Mouse (Mus musculus): ENCODE results near the gene U2af1. TPM values are rescaled to one million over a fixed set of nuclear protein-coding genes. Genes with fewer than 3 reads are reported as not detected.
A peak's percentile ranks its signal among the peaks of the same experiment; 100 is the strongest.

Gene U2af1
- polyA plus RNA-seq, 1 experiment from 2014 or later, result 305 TPM

DNA sequence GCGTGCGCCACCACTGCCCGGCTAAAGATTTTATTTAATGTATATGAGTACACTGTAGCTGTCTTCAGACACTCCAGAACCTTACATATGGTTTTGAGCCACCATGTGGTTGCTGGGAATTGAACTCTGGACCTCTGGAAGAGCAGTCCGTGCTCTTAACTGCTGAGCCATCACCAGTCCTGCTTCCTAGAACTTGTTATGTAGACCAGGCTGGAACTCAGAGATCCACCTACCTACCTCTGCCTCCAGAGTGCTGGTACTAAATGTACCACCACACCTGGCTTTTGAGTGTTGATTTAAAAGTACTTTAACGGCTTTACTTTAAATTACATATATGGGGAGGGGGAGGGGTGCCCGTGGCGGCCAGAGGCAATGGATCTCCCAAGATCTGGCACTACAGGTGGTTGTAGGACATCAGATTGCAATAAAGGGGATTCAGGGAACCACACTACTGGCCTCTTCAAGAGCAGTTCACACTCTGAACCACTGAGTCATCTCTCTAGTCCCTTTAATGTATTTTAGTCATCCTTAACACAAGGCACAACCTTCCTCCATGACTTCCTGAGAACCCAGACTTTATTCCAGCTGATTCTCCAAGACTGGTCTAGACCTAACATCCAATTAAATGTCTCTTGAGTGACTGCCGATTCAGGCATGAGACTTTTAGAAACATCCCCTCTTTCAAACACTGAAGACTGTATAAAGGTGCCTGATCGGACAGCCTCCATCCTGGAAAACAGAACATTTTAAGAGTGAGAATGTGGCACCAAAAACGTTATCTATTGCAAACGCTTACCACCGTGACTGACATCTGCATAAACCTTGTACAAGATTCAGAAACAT lies 1.3 kb downstream of the U2af1 start:
- Histone ChIP-seq H3K4me2 (replicated peaks) (peak overlapping the region; percentile 61), H3K9me3 (no peaks in the 10 kb centered on the region), H3K27me3 (replicated peaks) (no peaks in the 10 kb centered on the region), H3K9ac (peak overlapping the region; percentile 96), H3K4me1 (peaks cover 13% of the 10 kb centered on the region), H3K36me3 (peaks cover 33% of the 10 kb centered on the region), H3K27ac (no peak overlapping the region), H3K4me3 (peak overlapping the region; percentile 99)
- WGBS, result 58% methylated on average over 12 of the region's 12 CpGs
- no peak for ATAC-seq (ENCODE audit: low FRiP score, low read depth)

DNA sequence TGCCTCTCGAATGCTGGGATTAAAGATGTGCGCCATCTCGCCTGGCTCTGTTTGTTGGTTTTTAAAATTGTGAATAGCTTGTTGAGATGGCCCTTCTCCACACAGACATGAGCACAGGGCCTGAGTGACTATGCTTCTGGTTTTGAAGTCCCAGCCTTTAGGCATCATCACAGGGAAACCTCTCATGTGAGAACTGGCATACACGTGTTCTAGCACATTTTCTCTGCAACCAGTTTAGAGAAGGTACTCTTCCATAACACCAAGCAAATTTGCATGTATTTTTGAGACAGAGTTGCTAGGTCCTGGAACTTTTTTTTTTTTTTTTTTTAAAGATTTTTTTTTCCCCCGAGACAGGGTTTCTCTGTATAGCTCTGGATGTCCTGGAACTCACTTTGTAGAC lies 2.0 kb downstream of the U2af1 start:
- peaks cover 13% of the 10 kb centered on the region for H3K4me1 ChIP-seq
- no peak overlapping the region for H3K9ac ChIP-seq
- no peak for ATAC-seq (ENCODE audit: low FRiP score, low read depth)
- peaks cover 40% of the 10 kb centered on the region for H3K36me3 ChIP-seq
- no peaks in the 10 kb centered on the region for H3K9me3 ChIP-seq
- H3K27me3 ChIP-seq (replicated peaks), result no peaks in the 10 kb centered on the region
- no peak overlapping the region for H3K4me3 ChIP-seq
- 89% methylated on average over 5 of the region's 5 CpGs for WGBS
- no peak overlapping the region for H3K27ac ChIP-seq
- H3K4me2 ChIP-seq (replicated peaks), result no peak overlapping the region; the same call in 1 of the 2 replicates

DNA sequence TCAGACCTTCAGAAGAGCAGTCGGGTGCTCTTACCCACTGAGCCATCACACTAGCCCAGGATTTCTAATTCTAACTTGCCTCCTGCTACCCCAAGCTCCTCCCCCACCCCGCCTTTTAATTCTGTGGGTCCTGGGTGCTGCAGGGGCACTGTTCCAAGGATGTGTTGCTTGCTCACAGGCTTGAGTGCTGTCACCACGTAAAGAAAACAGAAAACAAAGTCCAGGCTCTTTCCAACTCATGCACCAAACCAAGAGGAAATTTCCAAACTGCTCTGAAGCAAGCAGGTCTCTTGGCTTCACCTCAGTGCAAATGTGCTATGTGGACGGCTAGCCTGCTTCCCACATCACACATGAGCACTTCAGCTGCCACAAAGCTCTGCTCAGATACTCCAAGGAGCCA lies 3.3 kb downstream of the U2af1 start:
- no peak overlapping the region for H3K27ac ChIP-seq
- H3K27me3 ChIP-seq (replicated peaks), result no peaks in the 10 kb centered on the region
- no peak overlapping the region for H3K9ac ChIP-seq
- no peak for ATAC-seq (ENCODE audit: low FRiP score, low read depth)
- H3K4me2 ChIP-seq (replicated peaks), result no peak overlapping the region
- H3K4me3 ChIP-seq, result no peak overlapping the region
- H3K36me3 ChIP-seq, result peaks cover 53% of the 10 kb centered on the region
- WGBS, result 85% methylated on average over 4 of the region's 4 CpGs
- H3K9me3 ChIP-seq, result no peaks in the 10 kb centered on the region
- H3K4me1 ChIP-seq, result peaks cover 13% of the 10 kb centered on the region

- Histone ChIP-seq H3K4me2 (replicated peaks) (no peak overlapping the region), H3K36me3 (peaks cover 74% of the 10 kb centered on the region), H3K4me1 (peaks cover 8% of the 10 kb centered on the region), H3K9ac (no peak overlapping the region), H3K27me3 (replicated peaks) (no peaks in the 10 kb centered on the region), H3K9me3 (no peaks in the 10 kb centered on the region), H3K27ac (no peak overlapping the region), H3K4me3 (no peak overlapping the region)
- 86% methylated on average over 6 of the region's 6 CpGs for WGBS
- no peak for ATAC-seq (ENCODE audit: low FRiP score, low read depth)
These were observed 5.4 kb downstream of the U2af1 start for GRCm38 (mm10) chr17:31653277-31653676.

DNA sequence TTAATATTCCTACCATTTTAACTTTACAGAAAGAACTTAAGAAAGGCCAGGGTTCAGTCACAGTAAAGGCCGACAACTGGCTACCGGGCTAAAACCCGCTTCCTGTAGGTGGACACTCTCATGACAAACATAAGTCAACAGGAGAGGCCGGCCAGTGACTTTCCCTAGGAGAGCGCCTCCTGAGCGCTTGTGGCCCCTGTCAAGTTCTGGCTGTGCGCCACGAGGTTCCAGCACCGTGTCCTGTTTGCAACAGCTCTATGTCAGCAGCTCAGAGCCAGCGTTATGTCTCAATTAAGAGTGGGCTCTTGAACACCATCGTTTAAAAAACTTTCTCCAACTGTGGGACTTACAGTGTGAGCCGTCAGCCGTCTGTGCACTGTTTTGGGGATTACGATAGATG lies 6.5 kb downstream of the U2af1 start:
- Histone ChIP-seq H3K4me1 (peaks cover 2% of the 10 kb centered on the region), H3K27ac (no peak overlapping the region), H3K9me3 (no peaks in the 10 kb centered on the region), H3K4me2 (replicated peaks) (no peak overlapping the region), H3K27me3 (replicated peaks) (no peaks in the 10 kb centered on the region), H3K4me3 (no peak overlapping the region), H3K36me3 (peaks cover 85% of the 10 kb centered on the region), H3K9ac (no peak overlapping the region)
- 92% methylated on average over 14 of the region's 14 CpGs for WGBS
- no peak for ATAC-seq (ENCODE audit: low FRiP score, low read depth)

DNA sequence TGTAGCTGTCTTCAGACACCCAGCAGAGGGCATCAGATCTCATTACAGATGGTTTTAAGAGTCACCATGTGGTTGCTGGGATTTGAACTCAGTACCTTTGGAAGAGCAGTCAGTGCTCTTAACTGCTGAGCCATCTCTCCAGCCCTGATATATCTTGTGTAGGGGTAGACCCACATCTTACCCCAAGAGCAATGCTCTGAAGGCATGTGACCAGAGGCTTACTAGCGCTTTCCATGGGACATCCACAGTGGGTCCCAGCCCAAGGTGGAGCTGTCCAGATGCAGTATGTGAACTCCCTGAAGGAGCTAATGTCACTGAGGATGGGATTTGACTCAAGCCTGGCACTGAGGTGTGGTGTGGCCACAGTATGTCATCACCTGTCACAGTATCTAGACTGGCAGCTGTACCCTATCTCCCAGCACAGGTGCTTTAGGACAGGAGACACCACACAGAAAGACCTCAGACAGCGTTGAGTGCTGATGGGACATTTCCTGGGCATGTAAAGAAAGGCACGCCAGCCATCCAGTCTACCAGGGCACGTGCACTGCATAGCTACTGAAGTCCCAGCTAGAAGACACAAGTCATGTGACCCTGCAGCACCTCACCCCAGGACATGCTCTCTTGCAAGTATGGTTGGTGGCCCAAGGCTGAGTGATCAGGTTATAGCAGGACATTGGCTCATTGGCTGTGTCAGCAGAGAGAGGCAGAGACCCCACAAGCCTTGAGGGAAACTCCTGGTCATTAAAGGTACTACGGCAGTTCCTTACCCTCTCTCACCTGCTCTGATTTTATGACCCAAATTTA lies 12.3 kb downstream of the U2af1 start:
- ATAC-seq (ENCODE audit: low FRiP score, low read depth), result no peak
- 96% methylated on average over 5 of the region's 5 CpGs for WGBS
- Histone ChIP-seq H3K4me2 (replicated peaks) (no peak overlapping the region), H3K27ac (no peak overlapping the region), H3K27me3 (replicated peaks) (no peaks in the 10 kb centered on the region), H3K9me3 (no peaks in the 10 kb centered on the region), H3K4me1 (no peaks in the 10 kb centered on the region), H3K4me3 (no peak overlapping the region), H3K9ac (no peak overlapping the region), H3K36me3 (peaks cover 61% of the 10 kb centered on the region)

DNA sequence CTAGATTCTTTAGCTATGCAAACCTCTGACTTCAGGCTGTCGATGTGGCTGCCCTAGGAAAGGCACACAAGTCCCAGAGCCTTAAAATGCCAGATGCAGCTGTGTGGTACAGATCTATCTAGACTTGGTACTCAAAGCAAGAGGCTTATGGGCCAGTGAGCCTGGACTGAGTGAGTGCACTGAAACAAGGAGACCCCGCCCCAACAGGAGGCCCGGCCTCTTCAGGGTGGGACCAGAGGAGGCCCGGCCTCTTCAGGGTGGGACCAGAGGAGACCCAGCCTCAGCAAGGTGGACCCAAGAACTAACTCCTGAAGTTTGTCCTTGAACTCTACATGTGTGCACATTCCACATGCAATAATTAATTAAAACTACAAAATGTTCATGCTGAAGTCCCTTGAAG lies 15.8 kb downstream of the U2af1 start:
- WGBS, result 67% methylated on average over 4 of the region's 4 CpGs
- no peaks in the 10 kb centered on the region for H3K9me3 ChIP-seq
- peaks cover 26% of the 10 kb centered on the region for H3K36me3 ChIP-seq
- no peak overlapping the region for H3K4me2 ChIP-seq (replicated peaks)
- H3K27me3 ChIP-seq (replicated peaks), result peaks cover 4% of the 10 kb centered on the region; the same call in 1 of the 2 replicates
- no peak for ATAC-seq (ENCODE audit: low FRiP score, low read depth)
- H3K27ac ChIP-seq, result no peak overlapping the region
- no peak overlapping the region for H3K9ac ChIP-seq
- H3K4me1 ChIP-seq, result no peaks in the 10 kb centered on the region; the same call in 1 of the 2 replicates
- no peak overlapping the region for H3K4me3 ChIP-seq

- 46% methylated on average over 8 of the region's 8 CpGs for WGBS
- Histone ChIP-seq H3K36me3 (peaks cover 20% of the 10 kb centered on the region), H3K4me2 (replicated peaks) (no peak overlapping the region), H3K9me3 (no peaks in the 10 kb centered on the region), H3K27me3 (replicated peaks) (peaks cover 6% of the 10 kb centered on the region; the same call in 1 of the 2 replicates), H3K9ac (no peak overlapping the region), H3K27ac (no peak overlapping the region), H3K4me1 (peaks cover 1% of the 10 kb centered on the region), H3K4me3 (no peak overlapping the region)
- no peak for ATAC-seq (ENCODE audit: low FRiP score, low read depth)
These were observed 16.4 kb downstream of the U2af1 start for GRCm38 (mm10) chr17:31642331-31642730.

DNA sequence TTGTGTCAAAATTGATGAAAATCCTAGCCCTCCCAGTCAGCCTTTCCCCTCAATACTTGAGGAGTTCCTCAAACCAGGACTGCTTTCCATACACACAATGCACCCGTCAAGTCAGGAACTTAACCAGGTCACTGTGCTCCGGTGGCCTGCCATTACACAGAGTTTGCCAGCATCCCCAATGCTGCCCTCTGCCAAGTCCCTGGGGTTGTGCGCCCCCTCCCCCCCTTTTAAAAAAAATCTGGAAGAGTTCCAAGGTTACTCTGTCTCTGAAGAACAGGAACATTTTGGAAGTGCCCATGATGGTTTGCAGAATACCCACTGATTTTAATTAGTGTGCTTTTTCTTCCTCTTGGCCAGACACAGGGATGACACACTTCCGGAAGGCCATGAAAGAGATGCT lies 19.0 kb downstream of the U2af1 start:
- Histone ChIP-seq H3K27me3 (replicated peaks) (peaks cover 31% of the 10 kb centered on the region), H3K4me3 (no peak overlapping the region), H3K27ac (no peak overlapping the region), H3K4me1 (peaks cover 17% of the 10 kb centered on the region), H3K9ac (no peak overlapping the region), H3K4me2 (replicated peaks) (no peak overlapping the region), H3K9me3 (no peaks in the 10 kb centered on the region), H3K36me3 (no peaks in the 10 kb centered on the region)
- WGBS, result 61% methylated on average over 4 of the region's 4 CpGs
- ATAC-seq (ENCODE audit: low FRiP score, low read depth), result no peak

- H3K9me3 ChIP-seq, result no peaks in the 10 kb centered on the region
- peaks cover 17% of the 10 kb centered on the region for H3K4me1 ChIP-seq
- H3K36me3 ChIP-seq, result no peaks in the 10 kb centered on the region
- WGBS, result 68% methylated on average over 9 of the region's 9 CpGs
- peak overlapping the region; percentile 96 for H3K4me2 ChIP-seq (replicated peaks)
- H3K9ac ChIP-seq, result 0 out of 2 replicates have a peak overlapping the region, but pooled peaks have one; percentile 3
- H3K4me3 ChIP-seq, result no peak overlapping the region
- H3K27me3 ChIP-seq (replicated peaks), result peaks cover 31% of the 10 kb centered on the region
- ATAC-seq (ENCODE audit: low FRiP score, low read depth), result no peak
- no peak overlapping the region for H3K27ac ChIP-seq
These were observed 20.7 kb downstream of the U2af1 start for GRCm38 (mm10) chr17:31637866-31638570.

DNA sequence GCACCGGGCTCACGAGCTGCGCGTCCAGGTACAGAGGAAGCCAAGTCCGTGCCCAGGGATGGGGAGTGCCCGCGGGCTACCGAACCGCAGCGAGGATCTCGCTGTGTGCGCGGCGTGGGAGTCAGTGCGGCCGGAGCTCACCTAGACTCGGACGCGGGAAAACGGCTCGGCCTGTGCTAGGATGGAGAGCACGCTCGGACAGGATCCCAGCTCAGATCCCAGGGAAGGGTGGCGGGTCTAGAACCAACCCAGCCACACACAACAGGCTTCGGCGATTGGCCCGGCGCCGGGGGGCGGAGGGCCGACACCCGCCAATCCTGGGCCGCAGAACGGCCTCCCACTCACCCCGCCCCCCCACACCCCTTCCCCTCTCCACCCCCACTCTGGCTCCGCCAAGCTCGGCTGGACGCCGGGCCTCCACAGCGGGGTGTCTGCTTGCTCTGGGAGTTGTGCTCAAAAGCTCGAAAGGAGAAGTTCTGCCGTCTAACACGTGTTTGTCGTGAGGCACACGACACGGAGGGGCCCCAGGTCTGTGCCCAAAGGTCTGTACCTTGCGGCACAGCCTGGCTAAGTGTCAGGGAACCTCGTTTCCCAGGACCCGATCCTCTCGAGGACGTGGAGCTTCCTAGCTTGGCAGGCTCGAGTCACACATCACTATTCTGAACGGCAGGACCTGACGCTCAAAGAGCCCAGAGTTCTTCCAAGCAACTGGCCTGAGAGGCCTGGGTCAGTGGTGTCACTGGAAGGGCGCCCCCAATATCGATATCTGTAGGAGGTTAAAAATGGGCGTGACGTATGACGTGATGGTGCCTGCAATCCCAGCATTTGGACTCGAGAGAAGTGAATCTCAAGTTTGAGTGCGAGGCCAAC lies 21.5 kb downstream of the U2af1 start, which contains the start of gene Cbs:
Gene Cbs, minus strand, starts transcription at position 297 of the 870 bp plus-strand sequence.
- Histone ChIP-seq H3K4me3 (peak within 1 kb of the TSS; percentile 43), H3K27ac (no peak within 1 kb of the TSS), H3K9ac (peak within 1 kb of the TSS; percentile 54; the same call in 1 of the 2 replicates), H3K27me3 (replicated peaks) (peaks cover 31% of the 10 kb centered on the region), H3K9me3 (no peaks in the 10 kb centered on the region), H3K4me2 (replicated peaks) (peak within 1 kb of the TSS; percentile 96), H3K4me1 (peaks cover 17% of the 10 kb centered on the region), H3K36me3 (no peaks in the 10 kb centered on the region)
- ATAC-seq (ENCODE audit: low FRiP score, low read depth), result peak; percentile 87
- WGBS, result 2% methylated on average over 61 of the region's 61 CpGs
